Mouse (Mus musculus) hindbrain, embryonic 16.5 days (tissue): Measurements from ENCODE around the gene Piwil1. TPM values are rescaled to one million over a fixed set of nuclear protein-coding genes. Genes with fewer than 3 reads are reported as not detected.

Experiments used
- ATAC-seq: fragments of 200-750 bp; cut with Nextera tagmentation; 2 replicates; pipeline ENCODE4 v1.8.0; 2017; ENCODE audit warnings: moderate TSS enrichment, moderate library complexity
- H3K27ac ChIP-seq: fragments of 300-500 bp; sonication (generic); 2 replicates; pipeline ENCODE4 v1.5.1; 2014; ENCODE audit warnings: low read depth, mild to moderate bottlenecking, control low read depth, low read length, moderate library complexity
- H3K27me3 ChIP-seq: fragments of 300-500 bp; sonication (generic); replicated peaks from 2 replicates; pipeline ENCODE4 v1.6.1; 2014; ENCODE audit warnings: low read length; ENCODE audit not compliant: control insufficient read depth, insufficient read depth
- H3K36me3 ChIP-seq: fragments of 300-500 bp; sonication (generic); 2 replicates; pipeline ENCODE4 v1.6.1; 2014; ENCODE audit warnings: mild to moderate bottlenecking, low read length, moderate library complexity, mixed read lengths; ENCODE audit not compliant: control insufficient read depth, insufficient read depth
- H3K4me1 ChIP-seq: fragments of 300-500 bp; sonication (generic); 2 replicates; pipeline ENCODE4 v1.6.1; 2014; ENCODE audit warnings: low read depth, low read length; ENCODE audit not compliant: control insufficient read depth, insufficient read depth
- H3K4me2 ChIP-seq: fragments of 300-500 bp; sonication (generic); 2 replicates; pipeline ENCODE4 v1.6.1; 2014; ENCODE audit warnings: mild to moderate bottlenecking, low read length, control low read depth, moderate library complexity
- H3K4me3 ChIP-seq: fragments of 300-500 bp; sonication (generic); 2 replicates; pipeline ENCODE4 v1.5.1; 2014; ENCODE audit warnings: mild to moderate bottlenecking, low read length, control low read depth, moderate library complexity
- H3K9ac ChIP-seq: fragments of 300-500 bp; sonication (generic); 2 replicates; pipeline ENCODE4 v1.6.1; 2014; ENCODE audit warnings: low read depth, mild to moderate bottlenecking, control low read depth, low read length, moderate library complexity
- H3K9me3 ChIP-seq: fragments of 300-500 bp; sonication (generic); 2 replicates; pipeline ENCODE4 v1.6.1; 2014; ENCODE audit warnings: mild to moderate bottlenecking, low read length, moderate library complexity; ENCODE audit not compliant: control insufficient read depth
- WGBS: fragments of 180-500 bp; shearing (Covaris S2); extraction: QIAGEN DNeasy Blood & Tissue Kit; methylation state at CpG from one replicate; pipeline ENCODE4 v1.1.7; 2014; 5-methylcytosine and 5-hydroxymethylcytosine counted together
- polyA plus RNA-seq: library from polyadenylated mRNA; unstranded; fragments of >200 nt; fragmentation: Nextera tagmentation; extraction: Ambion mirVana; gene quantifications from 2 replicates; pipeline ENCODE4 v1.2.1, GENCODE M21; 2015

The Piwil1 gene
- polyA plus RNA-seq, 1 experiment from 2014 or later: 0.53 TPM

DNA sequence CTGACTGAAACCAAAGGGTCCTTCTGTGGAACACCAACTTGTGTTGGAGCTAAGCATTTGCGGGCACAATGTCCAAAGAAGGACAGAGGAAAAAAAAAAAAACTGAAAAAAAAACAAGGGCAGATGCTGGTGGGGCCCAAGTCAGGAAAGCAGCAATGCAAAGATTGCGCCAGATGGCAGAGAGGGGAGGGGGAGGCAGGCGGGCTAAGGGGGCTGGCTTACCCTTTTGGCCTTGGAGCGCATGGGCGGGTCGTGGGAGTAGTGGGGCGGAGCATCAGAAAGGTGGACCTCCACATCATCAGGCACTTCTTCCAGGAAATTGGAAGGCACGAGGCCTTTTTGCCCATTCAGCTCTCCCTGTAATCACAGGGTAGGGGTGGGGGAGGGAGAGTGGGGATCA lies 58.8 kb downstream of the Piwil1 start:
- 55% methylated on average over 8 of the region's 8 CpGs for WGBS
- no peak overlapping the region for H3K27ac ChIP-seq
- H3K4me3 ChIP-seq: no peak overlapping the region
- H3K9ac ChIP-seq: no peak overlapping the region
- H3K36me3 ChIP-seq: no peaks in the 10 kb centered on the region
- ATAC-seq: no peak
- no peaks in the 10 kb centered on the region for H3K4me1 ChIP-seq
- no peak overlapping the region for H3K4me2 ChIP-seq
- no peaks in the 10 kb centered on the region for H3K9me3 ChIP-seq
- H3K27me3 ChIP-seq: no peaks in the 10 kb centered on the region

DNA sequence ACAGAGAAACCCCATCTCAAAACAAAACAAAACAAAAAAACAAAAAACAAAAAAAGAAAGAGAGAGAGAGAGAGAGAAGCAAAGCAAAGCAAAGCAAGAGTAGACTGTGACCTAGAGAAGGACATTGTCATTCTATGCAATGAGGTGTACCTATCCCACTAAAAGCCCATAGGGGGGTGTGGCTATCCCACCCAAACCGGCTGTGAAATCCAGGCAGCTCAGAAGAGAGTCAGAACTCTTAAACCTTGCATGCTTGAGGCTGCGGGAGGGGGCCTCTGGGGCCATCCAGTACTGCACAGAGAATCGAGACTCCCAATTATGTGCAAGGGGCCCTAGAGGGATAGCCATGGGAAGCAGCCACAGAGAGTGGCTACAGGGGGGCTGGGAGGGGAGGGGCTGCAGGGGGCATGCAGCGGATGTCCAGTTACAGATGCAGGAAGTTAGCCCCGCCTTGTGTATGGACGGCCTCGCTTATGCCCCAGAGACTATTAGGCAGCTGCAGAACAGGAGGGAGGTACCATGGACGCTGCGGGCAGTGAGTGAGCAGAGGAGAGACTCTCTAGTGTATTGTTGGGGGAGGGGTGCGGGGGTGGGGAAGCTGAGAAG lies 66.8 kb downstream of the Piwil1 start:
- no peak for ATAC-seq
- Histone ChIP-seq H3K4me3 (no peak overlapping the region), H3K27ac (no peak overlapping the region), H3K9me3 (no peaks in the 10 kb centered on the region), H3K27me3 (no peaks in the 10 kb centered on the region), H3K4me2 (peak overlapping the region; percentile 3; the same call in 1 of the 2 replicates), H3K4me1 (peaks cover 3% of the 10 kb centered on the region; the same call in 1 of the 2 replicates), H3K36me3 (peaks cover 8% of the 10 kb centered on the region; the same call in 1 of the 2 replicates), H3K9ac (no peak overlapping the region)
- WGBS: 8% methylated on average over 10 of the region's 10 CpGs

DNA sequence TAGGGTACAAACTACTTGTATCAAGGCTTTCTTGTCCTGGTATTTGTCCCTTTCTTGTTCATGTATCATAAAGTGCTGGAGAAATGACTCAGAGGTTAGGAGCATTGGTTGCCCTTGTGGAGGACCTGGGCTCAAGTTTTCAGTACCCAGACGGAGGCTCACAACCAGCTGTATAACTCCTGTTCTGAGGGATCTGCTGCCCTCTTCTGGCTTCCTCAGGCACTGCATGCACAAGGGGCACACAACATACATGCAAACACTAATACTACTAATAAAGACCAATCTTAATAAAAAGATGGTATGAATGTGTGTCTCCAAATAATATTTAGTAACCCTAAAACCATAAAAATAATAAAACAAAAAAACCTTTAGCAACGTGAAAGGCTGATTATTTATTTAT lies 74.1 kb downstream of the Piwil1 start:
- Histone ChIP-seq H3K9ac (no peak overlapping the region), H3K27me3 (no peaks in the 10 kb centered on the region), H3K4me3 (no peak overlapping the region), H3K4me1 (no peaks in the 10 kb centered on the region), H3K9me3 (no peaks in the 10 kb centered on the region), H3K27ac (no peak overlapping the region), H3K36me3 (peaks cover 26% of the 10 kb centered on the region), H3K4me2 (no peak overlapping the region)
- WGBS: 75% methylated on average over 2 of the region's 2 CpGs
- no peak for ATAC-seq

DNA sequence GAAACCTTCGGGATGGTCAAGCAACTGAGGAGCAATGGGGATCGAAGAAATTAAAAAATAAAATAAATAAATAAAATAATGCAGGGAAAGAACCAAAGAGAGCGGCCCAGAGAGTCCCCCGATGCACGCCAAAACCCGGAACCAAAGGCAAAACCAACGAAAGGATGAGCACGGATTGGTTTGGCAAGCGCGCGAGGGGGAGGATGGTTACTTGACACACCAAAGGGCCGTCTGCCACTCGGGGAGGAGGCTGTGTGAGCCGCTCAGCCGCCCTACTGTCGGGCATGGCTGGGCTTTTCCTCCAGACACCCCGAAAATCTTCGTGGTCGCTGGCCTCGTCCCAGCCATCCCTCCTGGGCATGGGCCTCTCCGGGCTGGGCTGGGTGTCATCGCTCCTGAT lies 79.3 kb downstream of the Piwil1 start:
- H3K9ac ChIP-seq: no peak overlapping the region
- WGBS: 75% methylated on average over 22 of the region's 22 CpGs
- H3K4me3 ChIP-seq: no peak overlapping the region
- no peak overlapping the region for H3K27ac ChIP-seq
- no peak for ATAC-seq
- H3K9me3 ChIP-seq: no peaks in the 10 kb centered on the region
- peaks cover 21% of the 10 kb centered on the region for H3K36me3 ChIP-seq
- H3K4me1 ChIP-seq: no peaks in the 10 kb centered on the region
- no peaks in the 10 kb centered on the region for H3K27me3 ChIP-seq
- H3K4me2 ChIP-seq: no peak overlapping the region

DNA sequence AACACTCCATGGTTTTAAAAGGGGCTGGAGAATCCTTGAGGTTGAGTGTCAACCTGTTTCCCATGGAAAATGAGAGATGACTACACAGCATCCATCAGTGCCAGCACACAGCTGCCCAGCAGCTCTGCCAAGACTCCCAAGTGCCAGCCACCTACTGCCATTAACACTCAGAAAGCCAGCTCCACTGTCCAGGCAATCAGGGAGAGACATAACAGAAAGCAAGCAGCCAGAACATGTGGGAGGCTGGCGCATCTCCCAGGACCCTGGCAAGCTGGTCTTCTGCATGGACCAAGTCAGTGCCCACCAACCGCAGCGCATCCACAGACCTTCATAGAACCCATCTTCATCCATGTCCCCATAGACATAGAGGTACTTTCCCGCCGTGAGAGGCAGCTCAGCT lies 98.3 kb downstream of the Piwil1 start:
- Histone ChIP-seq H3K9ac (no peak overlapping the region), H3K27me3 (no peaks in the 10 kb centered on the region), H3K36me3 (peaks cover 21% of the 10 kb centered on the region), H3K4me3 (no peak overlapping the region), H3K27ac (no peak overlapping the region), H3K9me3 (peaks cover 7% of the 10 kb centered on the region; the same call in 1 of the 2 replicates), H3K4me2 (no peak overlapping the region), H3K4me1 (no peaks in the 10 kb centered on the region)
- ATAC-seq: no peak
- 75% methylated on average over 5 of the region's 5 CpGs for WGBS

Other genes with a start within 250 kb of the Piwil1 start
- 2.9 and 3.1 TPM in 2 replicates for gene Fzd10, start 101.7 kb upstream of the Piwil1 start, polyA plus RNA-seq